Mouse (Mus musculus) right cerebral cortex, postnatal 14 days (tissue): ENCODE measurements around the gene Olfr651.
"Not testable (repeated sequence)": the region's sequence is repeated elsewhere in the genome, so short reads cannot be mapped to it uniquely, and the experiment has no call there.

Experiments
- DNase-seq: peaks from one replicate; pipeline ENCODE4 v3.0.0; 2022

Olfr651 gene

GRCm38 (mm10) chr7:104549833-104550232, at the start of gene Olfr651:
TSS of gene Olfr651 (plus strand) at chr7:104550133.
- no peak for DNase-seq

GRCm38 (mm10) chr7:104501186-104501585, 48.7 kb upstream of the Olfr651 start:
- not testable (repeated sequence) for DNase-seq

GRCm38 (mm10) chr7:104501589-104502371, 48.2 kb upstream of the Olfr651 start:
- DNase-seq = no peak

GRCm38 (mm10) chr7:104507421-104508065, 42.4 kb upstream of the Olfr651 start, which contains the start of gene Trim30d:
TSS of gene Trim30d (minus strand) at chr7:104507849.
- DNase-seq = not testable (repeated sequence)

- DNase-seq = no peak
Observed at GRCm38 (mm10) chr7:104552700-104553099, 2.8 kb downstream of the Olfr651 start.

- DNase-seq = no peak
Observed at GRCm38 (mm10) chr7:104560601-104561000, 10.7 kb downstream of the Olfr651 start, which contains the start of gene Olfr652. TSS of gene Olfr652 (plus strand) at chr7:104560901.

- DNase-seq = no peak
Observed at GRCm38 (mm10) chr7:104577014-104577413, 27.1 kb downstream of the Olfr651 start, which contains the start of gene Olfr653. TSS of gene Olfr653 (plus strand) at chr7:104577314.

GRCm38 (mm10) chr7:104580846-104581245, 30.9 kb downstream of the Olfr651 start:
- no peak for DNase-seq

GRCm38 (mm10) chr7:104581429-104581828, 31.5 kb downstream of the Olfr651 start:
- DNase-seq = no peak

GRCm38 (mm10) chr7:104586725-104587124, 36.8 kb downstream of the Olfr651 start, which contains the start of gene Olfr654:
TSS of gene Olfr654 (plus strand) at chr7:104587025.
- no peak for DNase-seq

- DNase-seq = no peak
Observed at GRCm38 (mm10) chr7:104588274-104588673, 38.3 kb downstream of the Olfr651 start.

- DNase-seq = no peak
Observed at GRCm38 (mm10) chr7:104601679-104602078, 51.7 kb downstream of the Olfr651 start, which contains the start of gene Olfr655. TSS of gene Olfr655 (minus strand) at chr7:104601779.

GRCm38 (mm10) chr7:104603173-104603572, 53.2 kb downstream of the Olfr651 start:
- DNase-seq = no peak
